Mouse (Mus musculus) CH12.LX (cell line): ENCODE data around the gene Pknox2. TPM values are rescaled to one million over a fixed set of nuclear protein-coding genes. Genes with fewer than 3 reads are reported as not detected.

ENCODE experiments used
- DNase-seq: peaks from one replicate; pipeline ENCODE4 v3.0.0-alpha.2; 2013; ENCODE audit errors: extremely low read depth
- H3K27ac ChIP-seq: 2 replicates; pipeline ENCODE4 v1.5.1; 2012; ENCODE audit warnings: low read depth, mild to moderate bottlenecking, control low read depth, moderate library complexity; ENCODE audit not compliant: insufficient read depth
- H3K27me3 ChIP-seq: replicated peaks from 2 replicates; pipeline ENCODE3; 2012; ENCODE audit warnings: inconsistent platforms
- H3K36me3 ChIP-seq, 2 experiments: replicated peaks in 1 of 2; 2 replicates each; pipeline versions ENCODE3 to v1.6.1; 2012; ENCODE audit warnings: inconsistent platforms in 1 of 2, low read length in 1 of 2, mild to moderate bottlenecking in 1 of 2, mixed read lengths in 1 of 2, moderate library complexity in 1 of 2; ENCODE audit not compliant: control insufficient read depth in 1 of 2, insufficient read depth in 1 of 2
- H3K4me1 ChIP-seq, 2 experiments: 2 replicates each; pipeline ENCODE4 v1.6.1; 2012; ENCODE audit warnings: inconsistent platforms in 1 of 2, moderate library complexity in 1 of 2; ENCODE audit not compliant: insufficient read depth in 2 of 2, control insufficient read depth in 1 of 2
- H3K4me2 ChIP-seq: 2 replicates; pipeline ENCODE4 v1.6.1; 2012; ENCODE audit warnings: low read depth, mild to moderate bottlenecking, control low read depth; ENCODE audit not compliant: poor library complexity, insufficient read depth, severe bottlenecking
- H3K4me3 ChIP-seq, 3 experiments: fragments of 150-350 bp in 1 of 3; sonication (generic) in 1 of 3; replicated peaks in 1 of 3; 2 replicates each; pipeline versions ENCODE3 to v1.5.1; 2011 to 2012; ENCODE audit warnings: low read depth in 2 of 3, low read length in 2 of 3, mild to moderate bottlenecking in 2 of 3, moderate library complexity in 2 of 3, control low read depth in 1 of 3, improper control_type of control experiment in 1 of 3, inconsistent platforms in 1 of 3, mixed read lengths in 1 of 3; ENCODE audit not compliant: poor library complexity in 1 of 3
- H3K79me2 ChIP-seq: replicated peaks from 2 replicates; pipeline ENCODE4 v1.6.1; 2012; ENCODE audit warnings: mild to moderate bottlenecking, moderate library complexity; ENCODE audit not compliant: control insufficient read depth, poor library complexity, insufficient read depth, severe bottlenecking; ENCODE audit errors: extremely low read depth
- H3K9ac ChIP-seq: 2 replicates; pipeline ENCODE4 v1.6.1; 2012; ENCODE audit warnings: low read depth, mild to moderate bottlenecking, control low read depth, moderate library complexity; ENCODE audit not compliant: insufficient read depth
- H3K9me3 ChIP-seq: replicated peaks from 2 replicates; pipeline ENCODE3; 2012; ENCODE audit warnings: low read length, inconsistent platforms, mixed read lengths
- CHD1 ChIP-seq: IDR thresholded peaks from 2 replicates; pipeline ENCODE4 v1.6.1; 2012; ENCODE audit warnings: low read depth, low read length, improper control_type of control experiment, inconsistent platforms
- CHD2 ChIP-seq: IDR thresholded peaks from 2 replicates; pipeline ENCODE4 v1.6.1; 2011; ENCODE audit warnings: low read length, improper control_type of control experiment
- E2F4 ChIP-seq: IDR thresholded peaks from 2 replicates; pipeline ENCODE4 v1.6.1; 2011; ENCODE audit warnings: low read depth, low read length, improper control_type of control experiment; ENCODE audit not compliant: insufficient replicate concordance
- ELF1 ChIP-seq: IDR thresholded peaks from 2 replicates; pipeline ENCODE4 v1.6.1; 2014; ENCODE audit warnings: low read depth, mild to moderate bottlenecking, inconsistent platforms, low read length, improper control_type of control experiment
- EP300 ChIP-seq: IDR thresholded peaks from 2 replicates; pipeline ENCODE4 v1.6.1; 2011; ENCODE audit warnings: low read length, improper control_type of control experiment
- ETS1 ChIP-seq: conservative IDR thresholded peaks from 2 replicates; pipeline ENCODE4 v1.6.1; 2012; ENCODE audit warnings: low read depth, mild to moderate bottlenecking, inconsistent platforms, low read length, improper control_type of control experiment, moderate library complexity
- HCFC1 ChIP-seq: IDR thresholded peaks from 2 replicates; pipeline ENCODE4 v1.6.1; 2012; ENCODE audit warnings: low read depth, mild to moderate bottlenecking, inconsistent platforms, low read length, improper control_type of control experiment
- IRF4 ChIP-seq: IDR thresholded peaks from 2 replicates; pipeline ENCODE4 v1.6.1; 2014; ENCODE audit warnings: low read depth, mild to moderate bottlenecking, inconsistent platforms, low read length, improper control_type of control experiment
- JUND ChIP-seq: conservative IDR thresholded peaks from 2 replicates; pipeline ENCODE4 v1.6.1; 2011; ENCODE audit warnings: low read depth, low read length, improper control_type of control experiment
- KAT2A ChIP-seq: IDR thresholded peaks from 2 replicates; pipeline ENCODE4 v1.6.1; 2012; ENCODE audit warnings: low read length, improper control_type of control experiment, inconsistent platforms; ENCODE audit not compliant: insufficient replicate concordance
- MAFK ChIP-seq: IDR thresholded peaks from 2 replicates; pipeline ENCODE4 v1.6.1; 2011; ENCODE audit warnings: low read length, improper control_type of control experiment; ENCODE audit not compliant: insufficient replicate concordance
- MAX ChIP-seq: IDR thresholded peaks from 2 replicates; pipeline ENCODE4 v1.6.1; 2011; ENCODE audit warnings: low read length, improper control_type of control experiment
- MXI1 ChIP-seq: IDR thresholded peaks from 2 replicates; pipeline ENCODE4 v1.6.1; 2011; ENCODE audit warnings: mild to moderate bottlenecking, low read depth, low read length, improper control_type of control experiment
- MYC ChIP-seq: IDR thresholded peaks from 2 replicates; pipeline ENCODE4 v1.6.1; 2011; ENCODE audit warnings: low read depth, mild to moderate bottlenecking, improper control_type of control experiment, low read length
- NELFE ChIP-seq: IDR thresholded peaks from 2 replicates; pipeline ENCODE4 v1.6.1; 2011; ENCODE audit warnings: low read depth, low read length, improper control_type of control experiment
- PAX5 ChIP-seq: IDR thresholded peaks from 2 replicates; pipeline ENCODE4 v1.6.1; 2012; ENCODE audit warnings: low read length, inconsistent platforms, mixed read lengths
- POLR2A ChIP-seq: IDR thresholded peaks from 2 replicates; pipeline ENCODE4 v1.6.1; 2011; ENCODE audit warnings: low read depth, mild to moderate bottlenecking, improper control_type of control experiment, low read length
- RAD21 ChIP-seq: IDR thresholded peaks from 2 replicates; pipeline ENCODE4 v1.6.1; 2011; ENCODE audit warnings: low read depth, mild to moderate bottlenecking, low read length, improper control_type of control experiment, moderate library complexity
- RCOR1 ChIP-seq: conservative IDR thresholded peaks from 2 replicates; pipeline ENCODE4 v1.6.1; 2012; ENCODE audit warnings: low read depth, mild to moderate bottlenecking, inconsistent platforms, low read length, improper control_type of control experiment
- SMC3 ChIP-seq: IDR thresholded peaks from 2 replicates; pipeline ENCODE4 v1.6.1; 2011; ENCODE audit warnings: low read depth, low read length, improper control_type of control experiment
- UBTF ChIP-seq: IDR thresholded peaks from 2 replicates; pipeline ENCODE4 v1.6.1; 2012; ENCODE audit warnings: low read depth, mild to moderate bottlenecking, inconsistent platforms, low read length, improper control_type of control experiment, moderate library complexity
- USF1 ChIP-seq: IDR thresholded peaks from 2 replicates; pipeline ENCODE4 v1.6.1; 2014; ENCODE audit warnings: low read depth, mild to moderate bottlenecking, inconsistent platforms, low read length, improper control_type of control experiment
- ZC3H11A ChIP-seq: IDR thresholded peaks from 2 replicates; pipeline ENCODE4 v1.6.1; 2012; ENCODE audit warnings: low read depth, mild to moderate bottlenecking, inconsistent platforms, low read length, improper control_type of control experiment
- ZKSCAN1 ChIP-seq: IDR thresholded peaks from 2 replicates; pipeline ENCODE4 v1.6.1; 2012; ENCODE audit warnings: low read depth, inconsistent platforms, low read length, improper control_type of control experiment, borderline replicate concordance
- ZMIZ1 ChIP-seq: IDR thresholded peaks from 2 replicates; pipeline ENCODE4 v1.6.1; 2012; ENCODE audit warnings: low read depth, mild to moderate bottlenecking, inconsistent platforms, low read length, improper control_type of control experiment
- ZNF384 ChIP-seq: IDR thresholded peaks from 2 replicates; pipeline ENCODE4 v1.6.1; 2012; ENCODE audit warnings: low read depth, low read length, improper control_type of control experiment, inconsistent platforms
- dilution Hi-C: fragments of 300-500 bp; cut with MboI; formaldehyde crosslinking; loops from 2 replicates; pipeline ENCODE4 v1.14.3; 2020; ENCODE audit warnings: low sequenced_read_pairs; ENCODE audit not compliant: extremely low pct_unique_long_range_greater_than_20kb, extremely low pct_ligation_motif_present
- in situ Hi-C: fragments of 300-500 bp; cut with MboI; formaldehyde crosslinking; loops from 3 replicates; pipeline ENCODE4 v1.14.3; 2019; ENCODE audit warnings: low sequenced_read_pairs, low pct_ligation_motif_present, low pct_unique_long_range_greater_than_20kb, mixed read lengths
- polyA plus RNA-seq: library from polyadenylated mRNA; unstranded; fragments of >175 nt; gene quantifications from 2 replicates; pipeline ENCODE4 v1.2.1, GENCODE M21; 2012; ENCODE audit warnings: low read depth; ENCODE audit not compliant: insufficient read length
- total RNA-seq, 2 experiments: library from RNA; depleted of rRNA; stranded (reverse); fragments of 300-350 nt in 1 of 2; fragments of >200 nt in 1 of 2; gene quantifications; 2 replicates each; pipeline ENCODE4 v1.2.3; 2012 to 2014

The Pknox2 gene
- total and polyA plus RNA-seq, 3 experiments: 0.08 to 0.11 TPM; not detected in 1

GRCm38 (mm10) chr9:37160686-37161085, 13.5 kb upstream of the Pknox2 start:
- Histone ChIP-seq H3K36me3 (no peaks in the 10 kb centered on the region), H3K79me2 (no peaks in the 10 kb centered on the region), H3K4me2 (no peak overlapping the region), H3K4me3 (no peak overlapping the region), H3K9me3 (no peaks in the 10 kb centered on the region), H3K4me1 (no peaks in the 10 kb centered on the region), H3K27ac (no peak overlapping the region), H3K9ac (no peak overlapping the region), H3K27me3 (peaks cover 10% of the 10 kb centered on the region)
- dilution Hi-C loops: no loop called here
- no peak for DNase-seq
- in situ Hi-C loops: no loop called here
- TF ChIP-seq MAX: no peak
- TF ChIP-seq MYC: no peak
- no peak for TF ChIP-seq ZMIZ1
- TF ChIP-seq ZC3H11A: no peak
- TF ChIP-seq NELFE: no peak
- no peak for TF ChIP-seq USF1
- TF ChIP-seq CHD2: no peak
- TF ChIP-seq HCFC1: no peak
- TF ChIP-seq CHD1: no peak
- no peak for TF ChIP-seq MAFK
- no peak for TF ChIP-seq IRF4
- no peak for TF ChIP-seq UBTF
- no peak for TF ChIP-seq JUND
- no peak for TF ChIP-seq EP300
- no peak for TF ChIP-seq PAX5
- TF ChIP-seq ELF1: no peak
- TF ChIP-seq MXI1: no peak
- TF ChIP-seq KAT2A: no peak

- Histone ChIP-seq H3K4me3 (no peak overlapping the region), H3K36me3 (no peaks in the 10 kb centered on the region), H3K27ac (no peak overlapping the region), H3K27me3 (peaks cover 17% of the 10 kb centered on the region), H3K79me2 (no peaks in the 10 kb centered on the region), H3K9ac (no peak overlapping the region), H3K9me3 (no peaks in the 10 kb centered on the region), H3K4me2 (no peak overlapping the region), H3K4me1 (no peaks in the 10 kb centered on the region; a peak in 1 of 4 replicates)
- in situ Hi-C loops: no loop called here
- dilution Hi-C loops: no loop called here
- no peak for DNase-seq
- TF ChIP-seq ZKSCAN1: no peak
- no peak for TF ChIP-seq CHD2
- TF ChIP-seq UBTF: no peak
- TF ChIP-seq SMC3: no peak
- no peak for TF ChIP-seq ZNF384
- TF ChIP-seq KAT2A: no peak
- TF ChIP-seq MAX: no peak
- TF ChIP-seq HCFC1: no peak
- no peak for TF ChIP-seq ETS1
- TF ChIP-seq RAD21: no peak
- TF ChIP-seq RCOR1: no peak
- no peak for TF ChIP-seq E2F4
- no peak for TF ChIP-seq ZMIZ1
- TF ChIP-seq POLR2A: no peak
- TF ChIP-seq USF1: no peak
Observed at GRCm38 (mm10) chr9:37147886-37148285, 679 bp upstream of the Pknox2 start.
